12 mouse cellular contexts compared by ENCODE assay signal in genomic region chr5:120139224-120139623, GRCm38 (mm10). TPM values are rescaled to one million over a fixed set of nuclear protein-coding genes. Genes with fewer than 3 reads are reported as not detected.
DNase-seq lines count a peak whose midpoint lies in the region; ATAC-seq and TF ChIP-seq lines count a peak whose summit lies in the region.
"Had no signal": no experiment of that assay in that cellular context is flagged by ENCODE, and none has a peak within 500 bp of the region (broad histone marks: within the 10 kb centered on the region; RNA-seq: fewer than 3 reads in every experiment).

No protein-coding gene starts in this region.

- peaks cover 62% of the 10 kb centered on the region for H3K4me1 ChIP-seq in heart, embryonic 10.5 days
- H3K4me1 ChIP-seq in heart, adult 2 months (ENCODE audit: control insufficient read depth, insufficient read depth, low read length), result peaks cover 4% of the 10 kb centered on the region; the same call in 1 of the 2 replicates
- no peaks in the 10 kb centered on the region for H3K4me1 ChIP-seq in stomach, postnatal 0 days (replicated peaks; ENCODE audit: control insufficient read depth, insufficient read depth)
- H3K4me1 ChIP-seq: intestine, embryonic 15.5 days had no signal

- H3K27me3 ChIP-seq in heart, embryonic 10.5 days (ENCODE audit: insufficient read depth, poor library complexity, severe bottlenecking), result no peaks in the 10 kb centered on the region
- H3K27me3 ChIP-seq in heart, adult 2 months (ENCODE audit: control insufficient read depth, insufficient read depth, low read length), result no peaks in the 10 kb centered on the region
- H3K27me3 ChIP-seq in stomach, postnatal 0 days (ENCODE audit: control insufficient read depth, insufficient read depth, low read length), result no peaks in the 10 kb centered on the region
- H3K27me3 ChIP-seq: intestine, embryonic 15.5 days had no signal

- H3K79me2 ChIP-seq in heart, adult 2 months (replicated peaks; ENCODE audit: control insufficient read depth, insufficient read depth, low read length), result no peaks in the 10 kb centered on the region

- peak; percentile 96 for DNase-seq in heart, embryonic 10.5 days (ENCODE audit: low spot score)
- DNase-seq in heart, adult 2 months, result no peak
- peak; percentile 16 for DNase-seq in A20 (ENCODE audit: low read depth, low spot score)
- peak; percentile 79 for DNase-seq in gastrocnemius, adult 2 months
- peak; percentile 39 for DNase-seq in lung, postnatal 10 days
- no peak for DNase-seq in left cerebral cortex, postnatal 36 days (ENCODE audit: low spot score in 2 of 2)
- no peak for DNase-seq in cerebellum, adult 8-10 months
- DNase-seq in stomach, postnatal 0 days (ENCODE audit: low spot score), result no peak
- DNase-seq: adrenal gland, adult 2 months; cerebellum, postnatal 10 days; spleen, adult 18-20 months had no signal

- no peak for ATAC-seq in stomach, postnatal 0 days (ENCODE audit: low FRiP score, low TSS enrichment)
- ATAC-seq: intestine, embryonic 15.5 days had no signal

- no peak for TF ChIP-seq CTCF in heart, adult 2 months (IDR thresholded peaks at IDR 0.05)
- no peak for TF ChIP-seq CTCF in gastrocnemius, adult 2 months (IDR thresholded peaks at IDR 0.05)
- TF ChIP-seq CTCF in stomach, postnatal 0 days (IDR thresholded peaks at IDR 0.05; ENCODE audit: low read depth), result no peak

- no peak for TF ChIP-seq POLR2A in heart, adult 2 months (IDR thresholded peaks at IDR 0.05; ENCODE audit: insufficient read depth, low read depth, low read length)

- 0 out of 2 replicates have a peak overlapping the region, but pooled peaks have one; percentile 27 for H3K4me3 ChIP-seq in heart, embryonic 10.5 days
- no peak overlapping the region for H3K4me3 ChIP-seq in heart, adult 2 months
- peak overlapping the region; percentile 49; the same call in 1 of the 2 replicates for H3K4me3 ChIP-seq in gastrocnemius, adult 2 months
- H3K4me3 ChIP-seq in stomach, postnatal 0 days (ENCODE audit: low read depth, low read length), result no peak overlapping the region
- H3K4me3 ChIP-seq: intestine, embryonic 15.5 days had no signal

- no peak overlapping the region for H3K4me2 ChIP-seq in stomach, postnatal 0 days (replicated peaks; ENCODE audit: low read depth)
- H3K4me2 ChIP-seq: intestine, embryonic 15.5 days had no signal

- no peak overlapping the region for H3K9ac ChIP-seq in heart, adult 2 months (ENCODE audit: low read depth, low read length)
- H3K9ac ChIP-seq in stomach, postnatal 0 days (ENCODE audit: low read length), result no peak overlapping the region
- H3K9ac ChIP-seq: intestine, embryonic 15.5 days had no signal

- peaks cover 46% of the 10 kb centered on the region for H3K36me3 ChIP-seq in heart, embryonic 10.5 days
- no peaks in the 10 kb centered on the region for H3K36me3 ChIP-seq in heart, adult 2 months (ENCODE audit: control insufficient read depth, insufficient read depth, low read length)
- H3K36me3 ChIP-seq in stomach, postnatal 0 days (ENCODE audit: control insufficient read depth, insufficient read depth, low read length), result peaks cover 8% of the 10 kb centered on the region

- intact Hi-C loops in heart, adult 2 months (cut with DNase I), result loop anchor here (2.0 kb wide), 1 partner anchor 36 kb away; no protein-coding TSS in a partner anchor
- intact Hi-C loops in gastrocnemius, adult 2 months (cut with DNase I), result no loop called here
- intact Hi-C loops in left cerebral cortex, postnatal 36 days (cut with DNase I), result no loop called here

- peak overlapping the region; percentile 75 for H3K27ac ChIP-seq in heart, embryonic 10.5 days
- no peak overlapping the region; the same call in 1 of the 2 replicates for H3K27ac ChIP-seq in heart, adult 2 months
- H3K27ac ChIP-seq in gastrocnemius, adult 2 months, result peak overlapping the region; percentile 86
- H3K27ac ChIP-seq in stomach, postnatal 0 days (replicated peaks), result no peak overlapping the region
- H3K27ac ChIP-seq: intestine, embryonic 15.5 days had no signal

- WGBS in heart, embryonic 10.5 days, result 44% methylated on average over 8 of the region's 8 CpGs
- 68% methylated on average over 8 of the region's 8 CpGs for WGBS in heart, adult 2 months
- 68% methylated on average over 8 of the region's 8 CpGs for WGBS in stomach, postnatal 0 days

- H3K9me3 ChIP-seq in heart, embryonic 10.5 days, result no peaks in the 10 kb centered on the region
- H3K9me3 ChIP-seq in stomach, postnatal 0 days (ENCODE audit: control insufficient read depth, low read length), result no peaks in the 10 kb centered on the region
- H3K9me3 ChIP-seq: intestine, embryonic 15.5 days had no signal

- TF ChIP-seq EP300 in heart, adult 2 months (IDR thresholded peaks at IDR 0.05; ENCODE audit: insufficient read depth, low read depth, low read length), result no peak
- TF ChIP-seq EP300 in stomach, postnatal 0 days (optimal IDR thresholded peaks at IDR 0.05), result no peak

RNA-seq across cellular contexts. Expression of gene Rbm19, which starts 23.0 kb away (rescaled TPM):
- 27.8 and 31.4 TPM in 2 replicates for polyA plus RNA-seq in heart, embryonic 10.5 days (2016; fragmentation: Nextera tagmentation; extraction: Ambion mirVana)
- 10 to 100 TPM; 19.6 to 22.1 TPM for total RNA-seq in heart, adult 2 months (2021)
- polyA plus RNA-seq in heart, adult 2 months (2012; rRNA removed), result 8.6 and 11.6 TPM in 2 replicates
- 10 to 100 TPM; 18.8 to 20.5 TPM for total RNA-seq in gastrocnemius, adult 2 months (2021)
- 10 to 100 TPM; 16.5 to 17.0 TPM for total RNA-seq in left cerebral cortex, postnatal 36 days (2021)
- 9.4 and 10.8 TPM in 2 replicates for polyA plus RNA-seq in stomach, postnatal 0 days (2015; fragmentation: Nextera tagmentation; extraction: Ambion mirVana)

Comparison
In these comparisons a context has a peak if more than half of its experiments do, and no peak if none do; other contexts are left out.
1. DNase-seq: peak in heart, embryonic 10.5 days (single experiment), A20 (single experiment), gastrocnemius, adult 2 months (single experiment) and lung, postnatal 10 days (single experiment); none in heart, adult 2 months (0 of 2), left cerebral cortex, postnatal 36 days (0 of 2), cerebellum, adult 8-10 months (single experiment) and stomach, postnatal 0 days (single experiment).
2. H3K27ac ChIP-seq: peak in heart, embryonic 10.5 days (single experiment) and gastrocnemius, adult 2 months (single experiment); none in heart, adult 2 months (single experiment) and stomach, postnatal 0 days (single experiment).
3. H3K4me3 ChIP-seq: peak in heart, embryonic 10.5 days (single experiment) and gastrocnemius, adult 2 months (single experiment); none in heart, adult 2 months (single experiment) and stomach, postnatal 0 days (single experiment).